Mouse (Mus musculus) liver, embryonic 14.5 days (tissue): ENCODE results near the gene Micu1.

Experiments used
- CTCF ChIP-seq: IDR thresholded peaks from 2 replicates; pipeline ENCODE4 v1.5.1; 2016; ENCODE audit warnings: antibody characterized with exemption, low read depth, control low read depth
- EP300 ChIP-seq: IDR thresholded peaks from 2 replicates; pipeline ENCODE4 v1.6.1; 2016; ENCODE audit warnings: antibody characterized with exemption, low read depth

- TF ChIP-seq CTCF (no peak), EP300 (no peak)
These were observed 193.3 kb downstream of the Micu1 start for GRCm38 (mm10) chr10:59895460-59896186.
